Mouse (Mus musculus) stomach, embryonic 14.5 days (tissue): ENCODE measurements at regions not wholly inside any gene's neighbourhood (a gene's known extent, or its start where the extent isn't known, plus 50 kb on each side); places are given as distances from the start of the nearest gene placed in this dataset.

Source experiments
- ATAC-seq: fragments of 200-750 bp; cut with Nextera tagmentation; 2 replicates; pipeline ENCODE4 v1.8.0; 2017; ENCODE audit warnings: low read depth, moderate TSS enrichment; ENCODE audit not compliant: insufficient number of reproducible peaks, insufficient read depth, low FRiP score
- H3K27ac ChIP-seq: fragments of 300-500 bp; sonication (generic); 2 replicates; pipeline ENCODE4 v1.5.1; 2014; ENCODE audit warnings: mild to moderate bottlenecking, low read length, moderate library complexity, mixed read lengths
- H3K27me3 ChIP-seq: fragments of 300-500 bp; sonication (generic); 2 replicates; pipeline ENCODE4 v1.6.1; 2014; ENCODE audit warnings: low read length, control low read depth, mixed read lengths; ENCODE audit not compliant: control insufficient read depth, insufficient read depth
- H3K36me3 ChIP-seq: fragments of 300-500 bp; sonication (generic); 2 replicates; pipeline ENCODE4 v1.6.1; 2014; ENCODE audit warnings: mild to moderate bottlenecking, control low read depth, low read length, moderate library complexity, mixed read lengths; ENCODE audit not compliant: control insufficient read depth, insufficient read depth
- H3K4me1 ChIP-seq: fragments of 300-500 bp; sonication (generic); 2 replicates; pipeline ENCODE4 v1.6.1; 2014; ENCODE audit warnings: low read length, control low read depth, mixed read lengths; ENCODE audit not compliant: control insufficient read depth, insufficient read depth
- H3K4me2 ChIP-seq: fragments of 300-500 bp; sonication (generic); replicated peaks from 2 replicates; pipeline ENCODE4 v1.6.1; 2014; ENCODE audit warnings: low read depth, low read length, control low read depth
- H3K4me3 ChIP-seq: fragments of 300-500 bp; sonication (generic); 2 replicates; pipeline ENCODE4 v1.5.1; 2014; ENCODE audit warnings: low read depth, low read length, control low read depth
- H3K9ac ChIP-seq: fragments of 300-500 bp; sonication (generic); replicated peaks from 2 replicates; pipeline ENCODE4 v1.6.1; 2014; ENCODE audit warnings: low read depth, mild to moderate bottlenecking, control low read depth, low read length, moderate library complexity, mixed read lengths
- H3K9me3 ChIP-seq: fragments of 300-500 bp; sonication (generic); 2 replicates; pipeline ENCODE4 v1.6.1; 2016; ENCODE audit warnings: low read depth, low read length, control low read depth; ENCODE audit not compliant: control insufficient read depth
- WGBS: fragments of 180-500 bp; shearing (Covaris S2); extraction: QIAGEN DNeasy Blood & Tissue Kit; methylation state at CpG from one replicate; pipeline ENCODE4 v1.1.7; 2014; 5-methylcytosine and 5-hydroxymethylcytosine counted together

DNA sequence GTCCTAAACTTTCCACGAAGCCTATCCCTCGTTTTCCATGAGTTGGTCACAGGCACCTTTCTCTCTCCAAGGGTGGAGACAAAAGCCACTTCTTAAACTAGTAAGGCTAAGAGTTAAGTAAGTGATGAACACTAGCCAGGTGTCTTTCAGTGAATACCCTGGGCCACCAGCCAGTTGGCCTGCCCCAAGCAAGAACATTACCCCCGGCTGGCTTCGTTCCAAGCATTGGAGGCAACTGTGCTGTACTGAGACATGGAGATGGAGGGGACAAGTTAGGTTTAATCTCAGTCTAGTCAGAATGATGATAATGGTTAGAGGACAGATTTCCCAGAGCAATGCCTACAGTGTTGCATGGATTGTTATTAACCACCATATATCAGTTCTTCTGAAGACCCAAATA is 350.6 kb downstream of the Actr3 start:
- Histone ChIP-seq H3K36me3 (no peaks in the 10 kb centered on the region), H3K4me3 (no peak overlapping the region), H3K4me2 (no peak overlapping the region), H3K27ac (no peak overlapping the region), H3K27me3 (no peaks in the 10 kb centered on the region), H3K9me3 (no peaks in the 10 kb centered on the region), H3K4me1 (no peaks in the 10 kb centered on the region), H3K9ac (no peak overlapping the region)
- 86% methylated on average over 4 of the region's 4 CpGs for WGBS
- no peak for ATAC-seq

DNA sequence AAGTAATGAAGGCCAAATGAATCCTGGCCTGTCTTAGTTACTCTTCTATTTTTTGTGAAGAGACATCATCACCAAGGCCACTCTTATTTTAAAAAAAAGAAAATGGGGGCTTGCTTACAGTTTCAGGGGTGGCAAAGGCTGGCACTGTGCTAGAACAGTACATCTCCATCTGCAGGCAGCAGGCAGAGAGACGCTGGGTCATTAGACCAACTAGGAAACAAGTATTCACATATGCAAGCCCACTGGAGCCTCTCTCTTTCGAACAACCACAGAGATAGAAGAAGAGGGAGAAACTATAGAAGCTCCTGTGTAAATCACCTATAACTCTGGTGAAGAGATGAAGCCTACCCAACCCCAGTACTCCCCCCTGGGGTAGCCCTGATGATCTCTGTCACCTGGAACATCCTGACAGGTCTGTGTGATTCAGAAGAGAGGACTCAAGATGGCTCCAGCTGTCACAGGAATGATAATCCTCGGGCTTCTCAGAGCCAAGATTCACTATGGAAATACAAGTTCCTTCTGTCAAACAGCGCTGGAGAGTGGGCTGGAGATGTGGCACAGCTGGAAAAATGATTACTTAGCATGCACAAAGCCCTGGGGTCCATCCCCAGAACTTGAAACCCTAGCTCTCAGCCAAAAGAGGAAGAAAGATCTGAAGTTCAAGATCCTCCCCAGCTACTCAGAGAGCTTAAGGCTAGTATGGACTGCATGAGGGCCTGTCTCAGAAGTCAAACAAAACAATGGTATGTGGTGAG is 395.8 kb downstream of the Actr3 start:
- no peak overlapping the region for H3K9ac ChIP-seq
- H3K4me1 ChIP-seq = no peaks in the 10 kb centered on the region
- ATAC-seq = peak; percentile 61; the same call in 1 of the 2 replicates
- no peaks in the 10 kb centered on the region for H3K36me3 ChIP-seq
- H3K4me3 ChIP-seq = no peak overlapping the region
- 47% methylated on average over 4 of the region's 4 CpGs for WGBS
- no peak overlapping the region for H3K4me2 ChIP-seq
- no peaks in the 10 kb centered on the region for H3K27me3 ChIP-seq
- peak overlapping the region; percentile 28; the same call in 1 of the 2 replicates for H3K27ac ChIP-seq
- H3K9me3 ChIP-seq = no peaks in the 10 kb centered on the region

DNA sequence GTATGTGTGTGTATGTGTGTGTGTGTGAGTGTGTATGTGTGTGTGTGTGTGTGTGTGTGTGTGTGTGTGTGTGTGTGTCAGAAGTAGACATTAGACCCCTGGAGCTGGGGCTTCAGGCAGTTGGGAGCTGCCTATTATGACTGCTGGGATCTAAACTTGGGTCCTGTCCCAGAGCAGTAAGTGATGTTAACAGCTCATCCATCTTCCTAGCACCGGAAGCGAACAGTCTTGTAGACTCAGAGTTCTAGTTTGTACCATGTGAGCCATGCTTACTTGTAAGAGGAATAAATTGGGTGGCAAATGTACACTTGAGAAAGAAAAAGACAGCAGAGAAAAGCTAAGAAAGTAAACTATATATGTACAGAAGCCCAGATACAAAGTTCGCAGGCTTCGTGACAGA is 422.2 kb downstream of the Actr3 start:
- 80% methylated on average over 4 of the region's 4 CpGs for WGBS
- Histone ChIP-seq H3K9me3 (no peaks in the 10 kb centered on the region), H3K4me2 (no peak overlapping the region), H3K9ac (no peak overlapping the region), H3K36me3 (no peaks in the 10 kb centered on the region), H3K27me3 (no peaks in the 10 kb centered on the region), H3K27ac (no peak overlapping the region), H3K4me1 (no peaks in the 10 kb centered on the region), H3K4me3 (no peak overlapping the region)
- ATAC-seq = no peak

DNA sequence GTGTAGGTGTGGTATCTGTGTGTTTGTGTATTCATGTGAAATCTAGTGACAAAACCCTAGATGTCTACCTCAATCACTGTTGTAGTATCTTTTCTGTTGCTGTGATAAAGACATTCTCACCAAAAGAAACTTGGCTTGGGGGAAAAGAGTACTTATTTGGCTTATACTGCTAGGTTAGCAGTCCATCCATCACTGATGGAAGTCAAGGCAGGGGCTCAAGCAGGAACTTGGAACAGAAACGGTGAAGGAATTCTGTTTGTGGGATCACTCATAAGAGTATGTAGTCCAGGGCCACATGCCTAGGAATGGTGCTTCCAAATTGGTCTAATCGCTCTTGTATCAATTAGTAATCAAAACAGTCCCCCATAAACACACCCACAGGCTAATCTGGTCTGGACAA is 423.6 kb downstream of the Actr3 start:
- no peaks in the 10 kb centered on the region for H3K36me3 ChIP-seq
- no peaks in the 10 kb centered on the region for H3K27me3 ChIP-seq
- H3K4me2 ChIP-seq = no peak overlapping the region
- no peak overlapping the region for H3K4me3 ChIP-seq
- no peak for ATAC-seq
- H3K4me1 ChIP-seq = no peaks in the 10 kb centered on the region
- 68% methylated on average over 2 of the region's 2 CpGs for WGBS
- no peak overlapping the region for H3K9ac ChIP-seq
- no peak overlapping the region for H3K27ac ChIP-seq
- no peaks in the 10 kb centered on the region for H3K9me3 ChIP-seq

DNA sequence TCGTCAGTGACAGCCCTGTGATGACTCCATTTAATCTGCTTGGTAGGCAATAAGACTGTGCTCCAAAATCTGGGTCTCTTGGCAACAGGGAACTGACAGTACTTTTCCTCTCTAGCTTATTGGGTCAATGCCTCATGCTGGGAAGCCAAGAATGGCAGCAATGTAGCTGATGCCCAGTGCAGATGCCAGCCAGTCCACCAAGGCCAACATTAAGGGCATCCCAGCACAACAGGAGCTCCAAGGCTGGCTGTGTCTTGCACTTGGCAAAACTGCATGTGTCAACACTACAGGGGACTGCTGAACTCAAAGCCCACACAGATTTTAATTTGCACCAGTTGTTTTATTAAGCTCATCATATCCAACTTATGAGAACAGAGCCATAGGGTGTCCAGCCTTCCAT is 437.9 kb downstream of the Actr3 start:
- no peaks in the 10 kb centered on the region for H3K9me3 ChIP-seq
- H3K27ac ChIP-seq = no peak overlapping the region
- 37% methylated on average over 1 of the region's 1 CpGs for WGBS
- no peak overlapping the region for H3K4me2 ChIP-seq
- no peak overlapping the region for H3K4me3 ChIP-seq
- H3K36me3 ChIP-seq = no peaks in the 10 kb centered on the region
- ATAC-seq = no peak
- H3K4me1 ChIP-seq = no peaks in the 10 kb centered on the region
- no peaks in the 10 kb centered on the region for H3K27me3 ChIP-seq
- no peak overlapping the region for H3K9ac ChIP-seq

DNA sequence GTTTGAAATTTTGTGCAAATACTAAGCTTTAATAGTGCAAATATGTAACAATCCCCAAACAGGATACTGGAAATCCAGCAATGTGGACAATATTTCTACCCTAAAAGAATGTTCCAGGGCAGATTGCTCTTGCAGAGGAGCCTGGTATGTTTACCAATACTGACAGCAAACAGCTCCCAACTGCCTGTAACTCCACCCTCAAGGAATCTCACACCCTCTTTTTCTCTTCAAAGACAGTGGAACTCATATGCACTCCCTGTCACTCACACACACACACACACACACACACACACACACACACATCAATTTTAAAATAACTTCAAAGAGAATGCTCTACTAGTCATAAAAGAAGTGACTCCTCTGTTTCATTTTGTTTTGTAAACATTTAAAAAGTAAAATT is 484.7 kb downstream of the Actr3 start:
- no peak overlapping the region for H3K9ac ChIP-seq
- H3K4me3 ChIP-seq = no peak overlapping the region
- no peak for ATAC-seq
- no peak overlapping the region for H3K27ac ChIP-seq
- no peaks in the 10 kb centered on the region for H3K27me3 ChIP-seq
- H3K4me2 ChIP-seq = no peak overlapping the region
- no peaks in the 10 kb centered on the region for H3K4me1 ChIP-seq
- H3K36me3 ChIP-seq = no peaks in the 10 kb centered on the region
- no peaks in the 10 kb centered on the region for H3K9me3 ChIP-seq

DNA sequence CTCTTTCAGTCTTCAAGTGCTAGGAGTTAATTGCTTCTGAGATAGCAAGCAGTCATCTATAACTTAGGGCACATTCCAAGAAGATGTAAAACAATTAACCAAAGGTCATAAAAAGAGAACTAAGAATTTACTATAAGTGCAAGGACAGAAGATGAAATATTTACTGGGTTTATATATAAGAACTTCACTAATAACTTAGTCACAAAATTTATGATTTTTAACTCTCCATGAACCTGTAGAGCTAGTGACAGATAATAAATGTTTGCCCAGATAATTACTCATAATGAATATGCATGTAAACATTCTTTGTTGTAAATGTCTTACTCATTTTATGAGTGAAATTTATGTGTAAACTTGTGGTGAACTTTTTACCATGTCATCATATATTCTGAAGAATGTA is 531.2 kb downstream of the Actr3 start:
- H3K4me2 ChIP-seq = no peak overlapping the region
- ATAC-seq = no peak

DNA sequence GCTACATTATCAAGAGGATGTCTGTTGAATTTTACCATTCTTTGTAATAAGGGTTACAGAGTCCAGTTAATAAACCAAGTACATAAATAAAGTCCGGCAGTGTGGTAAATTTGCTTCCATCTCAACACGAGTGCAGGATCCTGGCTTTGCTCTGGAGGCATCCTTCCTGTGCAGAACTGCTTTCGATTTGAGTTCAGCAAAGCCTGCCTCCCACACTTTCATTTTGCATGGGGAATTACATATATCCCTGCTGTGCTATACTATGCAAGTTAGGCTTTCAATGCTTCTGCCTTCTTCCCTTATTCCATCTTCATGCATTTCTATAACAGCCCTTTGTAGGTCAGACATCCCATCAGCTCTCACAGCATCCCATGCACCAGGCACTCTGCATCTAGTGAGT is 564.4 kb downstream of the Actr3 start:
- ATAC-seq = no peak
- 75% methylated on average over 3 of the region's 3 CpGs for WGBS
- H3K9me3 ChIP-seq = no peaks in the 10 kb centered on the region

More for the DNA sequence above, 531.2 kb downstream of the Actr3 start:
- Histone ChIP-seq H3K27me3 (no peaks in the 10 kb centered on the region), H3K27ac (no peak overlapping the region), H3K9ac (no peak overlapping the region), H3K4me1 (no peaks in the 10 kb centered on the region), H3K4me3 (no peak overlapping the region), H3K9me3 (no peaks in the 10 kb centered on the region), H3K36me3 (no peaks in the 10 kb centered on the region)

DNA sequence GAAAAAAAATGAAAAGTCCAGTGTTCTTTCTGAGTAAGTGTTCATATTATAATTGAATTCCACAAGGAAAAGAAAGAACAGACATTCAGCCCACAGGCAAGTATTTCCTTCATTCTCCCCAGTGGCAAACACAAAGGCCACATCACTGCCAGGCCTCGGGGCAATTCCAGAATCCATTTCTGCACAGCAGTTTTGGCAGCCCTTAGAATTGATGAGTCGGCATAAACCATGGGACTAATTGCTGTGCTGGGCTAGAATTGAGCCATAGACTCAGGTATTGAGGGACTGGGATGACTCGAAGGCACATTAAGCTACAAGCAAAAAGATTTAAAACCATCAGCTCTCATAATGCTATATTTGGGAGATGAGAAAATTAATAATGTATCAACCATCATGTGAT is 569.3 kb downstream of the Actr3 start:
- Histone ChIP-seq H3K9ac (no peak overlapping the region), H3K9me3 (no peaks in the 10 kb centered on the region), H3K4me3 (no peak overlapping the region), H3K36me3 (no peaks in the 10 kb centered on the region), H3K4me1 (no peaks in the 10 kb centered on the region), H3K27ac (no peak overlapping the region), H3K4me2 (no peak overlapping the region), H3K27me3 (no peaks in the 10 kb centered on the region)
- WGBS = 81% methylated on average over 3 of the region's 3 CpGs
- no peak for ATAC-seq

More for the DNA sequence above, 564.4 kb downstream of the Actr3 start:
- Histone ChIP-seq H3K27ac (no peak overlapping the region), H3K27me3 (no peaks in the 10 kb centered on the region), H3K4me1 (no peaks in the 10 kb centered on the region), H3K4me2 (no peak overlapping the region), H3K4me3 (no peak overlapping the region), H3K9ac (no peak overlapping the region), H3K36me3 (no peaks in the 10 kb centered on the region)
